Mouse (Mus musculus) ES-Bruce4 (cell line): ENCODE results near the gene Kcng1. TPM values are rescaled to one million over a fixed set of nuclear protein-coding genes. Genes with fewer than 3 reads are reported as not detected.

Source experiments
- H3K27ac ChIP-seq: 2 replicates; pipeline ENCODE4 v1.5.1; 2012; ENCODE audit warnings: low read length, inconsistent platforms; ENCODE audit not compliant: insufficient read depth
- H3K27me3 ChIP-seq: 2 replicates; pipeline ENCODE4 v1.6.1; 2012; ENCODE audit warnings: mild to moderate bottlenecking, low read length, inconsistent platforms; ENCODE audit not compliant: control insufficient read depth, poor library complexity, insufficient read depth, severe bottlenecking
- H3K36me3 ChIP-seq: 2 replicates; pipeline ENCODE4 v1.6.1; 2012; ENCODE audit warnings: inconsistent platforms, mild to moderate bottlenecking, low read length, moderate library complexity; ENCODE audit not compliant: control insufficient read depth, poor library complexity, insufficient read depth, severe bottlenecking
- H3K4me1 ChIP-seq: one replicate; pipeline ENCODE4 v1.8.1; 2011; ENCODE audit warnings: low read length; ENCODE audit not compliant: control insufficient read depth, insufficient read depth
- H3K4me3 ChIP-seq: 2 replicates; pipeline ENCODE4 v1.5.1; 2011; ENCODE audit warnings: low read depth, mild to moderate bottlenecking, low read length
- H3K9ac ChIP-seq: 2 replicates; pipeline ENCODE4 v1.6.1; 2012; ENCODE audit warnings: low read depth, mild to moderate bottlenecking, inconsistent platforms; ENCODE audit not compliant: poor library complexity, severe bottlenecking
- H3K9me3 ChIP-seq: replicated peaks from 2 replicates; pipeline ENCODE4 v1.6.1; 2012; ENCODE audit warnings: mild to moderate bottlenecking, low read length, inconsistent platforms; ENCODE audit not compliant: control insufficient read depth, poor library complexity, insufficient read depth, severe bottlenecking
- CTCF ChIP-seq: IDR thresholded peaks from one replicate; pipeline ENCODE4 v1.8.1; 2011; ENCODE audit warnings: low read depth, low read length
- EP300 ChIP-seq: IDR thresholded peaks from 2 replicates; pipeline ENCODE4 v1.6.1; 2011; ENCODE audit warnings: low read depth, low read length; ENCODE audit not compliant: insufficient read depth
- POLR2A ChIP-seq: IDR thresholded peaks from one replicate; pipeline ENCODE4 v1.8.1; 2011; ENCODE audit warnings: low read length; ENCODE audit not compliant: insufficient read depth
- polyA plus RNA-seq: library from polyadenylated mRNA; stranded (reverse); fragments of >200 nt; gene quantifications from 2 replicates; pipeline ENCODE4 v1.2.4, GENCODE M21; 2011; ENCODE audit warnings: low read depth; ENCODE audit not compliant: missing spikeins, insufficient read depth, insufficient read length

Gene Kcng1
- polyA plus RNA-seq, 1 experiment, result 0.78 TPM

DNA sequence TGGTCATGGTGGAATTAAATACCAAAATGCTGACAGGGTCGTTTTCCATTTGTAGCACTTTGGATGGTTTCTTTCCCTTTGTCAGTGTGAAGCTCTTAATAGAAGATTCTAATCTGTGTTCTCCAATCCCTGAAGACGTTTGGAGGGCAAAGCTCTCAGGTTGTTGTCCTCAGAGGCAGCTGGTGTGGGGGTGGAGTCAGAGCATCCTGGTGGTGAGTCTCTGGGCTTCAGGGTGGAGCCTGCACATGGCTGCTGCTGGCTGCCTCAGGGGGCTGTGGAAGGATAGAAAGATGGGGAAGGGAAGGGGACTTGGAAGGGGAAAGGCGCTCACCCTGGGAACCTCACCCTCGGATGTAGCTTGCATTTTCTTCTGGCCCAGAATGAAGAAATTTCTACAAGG is 31.0 kb upstream of the Kcng1 start:
- no peaks in the 10 kb centered on the region for H3K4me1 ChIP-seq
- H3K9ac ChIP-seq, result no peak overlapping the region
- H3K27ac ChIP-seq, result no peak overlapping the region
- H3K36me3 ChIP-seq, result no peaks in the 10 kb centered on the region
- TF ChIP-seq CTCF, result no peak
- no peak for TF ChIP-seq POLR2A
- TF ChIP-seq EP300, result no peak
- H3K27me3 ChIP-seq, result no peaks in the 10 kb centered on the region
- H3K9me3 ChIP-seq, result no peaks in the 10 kb centered on the region
- no peak overlapping the region for H3K4me3 ChIP-seq

DNA sequence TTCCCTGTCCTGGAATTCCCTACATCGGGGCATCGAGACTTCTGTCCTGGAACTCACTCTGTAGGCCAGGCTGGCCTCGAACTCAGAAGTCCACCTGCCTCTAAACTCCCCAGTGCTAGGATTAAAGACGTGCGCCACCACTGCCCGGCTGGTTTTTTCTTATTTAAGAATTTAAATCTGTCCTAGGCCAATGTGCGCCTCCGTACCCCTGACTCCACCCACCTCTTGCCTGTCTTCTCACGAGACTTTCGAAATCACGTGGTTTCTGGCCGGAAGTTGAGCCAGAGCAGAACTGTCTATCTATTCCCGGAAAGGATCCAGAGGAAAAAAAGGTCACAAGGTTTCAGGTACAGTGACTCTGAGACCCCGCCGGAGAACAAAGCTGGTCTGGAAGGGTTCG is 29.5 kb upstream of the Kcng1 start:
- no peaks in the 10 kb centered on the region for H3K9me3 ChIP-seq
- peak overlapping the region; percentile 77 for H3K4me3 ChIP-seq
- H3K4me1 ChIP-seq, result no peaks in the 10 kb centered on the region
- no peaks in the 10 kb centered on the region for H3K36me3 ChIP-seq
- no peaks in the 10 kb centered on the region for H3K27me3 ChIP-seq
- no peak overlapping the region for H3K27ac ChIP-seq
- TF ChIP-seq POLR2A (no peak), EP300 (no peak), CTCF (no peak)
- H3K9ac ChIP-seq, result 0 out of 2 replicates have a peak overlapping the region, but pooled peaks have one; percentile 2

DNA sequence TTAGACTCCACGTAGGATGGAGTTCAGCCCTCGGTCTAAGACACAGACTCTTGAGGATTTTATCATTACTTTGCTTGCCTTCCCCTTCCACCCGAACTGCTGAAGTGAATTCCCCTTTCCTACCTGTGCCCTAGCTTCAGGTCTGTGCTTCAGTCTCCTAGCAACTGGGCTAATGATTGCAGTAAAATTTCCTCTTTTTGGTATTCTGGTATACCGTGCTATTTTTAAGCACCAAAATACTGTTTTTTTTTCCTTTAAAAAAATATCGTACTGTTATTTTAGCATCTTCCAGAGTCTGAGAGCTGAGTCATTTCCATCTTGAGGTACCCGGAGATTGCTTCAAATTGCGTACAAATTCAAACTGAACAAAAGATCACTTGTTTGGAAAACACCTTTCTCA is 27.4 kb upstream of the Kcng1 start:
- Histone ChIP-seq H3K4me3 (no peak overlapping the region), H3K9me3 (no peaks in the 10 kb centered on the region), H3K27me3 (no peaks in the 10 kb centered on the region), H3K4me1 (no peaks in the 10 kb centered on the region), H3K27ac (no peak overlapping the region), H3K9ac (no peak overlapping the region), H3K36me3 (no peaks in the 10 kb centered on the region)
- no peak for TF ChIP-seq EP300

GRCm38 (mm10) chr2:168299650-168300049 is 18.1 kb upstream of the Kcng1 start:
- Histone ChIP-seq H3K27ac (no peak overlapping the region), H3K9me3 (no peaks in the 10 kb centered on the region), H3K4me1 (no peaks in the 10 kb centered on the region), H3K4me3 (no peak overlapping the region), H3K36me3 (no peaks in the 10 kb centered on the region), H3K9ac (no peak overlapping the region), H3K27me3 (no peaks in the 10 kb centered on the region)
- TF ChIP-seq EP300 (no peak), POLR2A (no peak), CTCF (no peak)

GRCm38 (mm10) chr2:168296530-168296929 is 15.0 kb upstream of the Kcng1 start:
- Histone ChIP-seq H3K4me1 (no peaks in the 10 kb centered on the region), H3K4me3 (no peak overlapping the region), H3K27ac (no peak overlapping the region), H3K36me3 (no peaks in the 10 kb centered on the region), H3K9me3 (no peaks in the 10 kb centered on the region), H3K27me3 (no peaks in the 10 kb centered on the region), H3K9ac (no peak overlapping the region)
- TF ChIP-seq EP300 (no peak), CTCF (peak; percentile 79)

GRCm38 (mm10) chr2:168292521-168292920 is 11.0 kb upstream of the Kcng1 start:
- no peak overlapping the region for H3K4me3 ChIP-seq
- TF ChIP-seq EP300, result no peak
- no peak for TF ChIP-seq POLR2A
- TF ChIP-seq CTCF, result no peak
- no peak overlapping the region for H3K9ac ChIP-seq
- H3K4me1 ChIP-seq, result no peaks in the 10 kb centered on the region
- H3K27me3 ChIP-seq, result no peaks in the 10 kb centered on the region
- H3K36me3 ChIP-seq, result no peaks in the 10 kb centered on the region
- H3K9me3 ChIP-seq, result no peaks in the 10 kb centered on the region
- H3K27ac ChIP-seq, result no peak overlapping the region
